Mouse (Mus musculus) liver, embryonic 14.5 days (tissue): ENCODE data around the gene Xylt1.

Experiments used
- CTCF ChIP-seq: IDR thresholded peaks from 2 replicates; pipeline ENCODE4 v1.5.1; 2016; ENCODE audit warnings: antibody characterized with exemption, low read depth, control low read depth
- EP300 ChIP-seq: IDR thresholded peaks from 2 replicates; pipeline ENCODE4 v1.6.1; 2016; ENCODE audit warnings: antibody characterized with exemption, low read depth

DNA sequence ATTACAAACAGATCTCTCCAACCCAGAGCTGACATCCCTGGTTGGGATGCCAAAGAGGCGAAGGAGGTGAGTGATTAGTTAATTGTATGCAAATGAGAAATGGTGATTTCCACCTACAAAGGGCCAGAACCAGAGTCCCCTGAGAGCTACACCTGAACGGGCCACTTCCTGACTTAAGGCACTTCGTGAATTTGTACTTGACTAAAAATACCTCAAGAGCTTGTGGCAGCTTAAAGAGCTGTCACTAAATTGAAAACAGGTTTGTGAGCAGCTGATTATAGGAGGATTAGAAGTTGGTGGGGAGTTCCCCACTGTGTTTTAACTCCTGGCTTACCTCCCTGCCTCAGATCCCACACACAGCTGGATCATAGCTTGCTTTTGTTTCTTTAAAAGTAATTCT lies 64.7 kb downstream of the Xylt1 start:
- TF ChIP-seq CTCF (no peak), EP300 (no peak)
